Mouse (Mus musculus) adrenal gland, adult 18-20 months (tissue): ENCODE results near the gene Sptbn1. TPM values are rescaled to one million over a fixed set of nuclear protein-coding genes. Genes with fewer than 3 reads are reported as not detected.

ENCODE experiments used
- DNase-seq, 2 experiments: peaks; one replicate each; pipeline ENCODE4 v3.0.0; 2021 to 2022; ENCODE audit warnings: low spot score in 2 of 2
- total RNA-seq, 2 experiments: library from RNA; stranded (reverse); gene quantifications; 1 replicate in 1 of 2; 2 replicates in 1 of 2; pipeline ENCODE4 v1.2.3; 2021

Gene Sptbn1
- total RNA-seq, 2 experiments from 2014 or later, result 265 to 300 TPM

GRCm38 (mm10) chr11:30137081-30137480, 130.9 kb downstream of the Sptbn1 start:
- no peak for DNase-seq

DNA sequence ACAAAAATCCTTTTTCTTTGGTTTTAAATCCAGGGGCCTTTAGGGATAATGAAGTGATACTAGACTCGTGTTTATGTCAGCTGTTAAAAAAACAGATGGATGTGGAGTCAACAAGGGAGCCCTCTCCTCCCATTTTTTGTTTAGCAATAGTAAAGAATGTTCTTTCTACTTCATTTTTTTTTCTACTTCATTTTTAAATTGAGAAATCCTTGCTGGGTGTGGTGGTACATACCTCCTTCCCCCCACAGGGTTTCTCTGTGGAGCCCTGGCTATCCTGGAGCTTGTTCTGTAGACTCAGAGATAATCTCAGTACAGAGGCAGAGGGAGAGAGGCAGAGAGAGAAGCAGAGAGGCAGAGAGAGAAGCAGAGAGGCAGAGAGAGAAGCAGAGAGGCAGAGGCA, 133.9 kb downstream of the Sptbn1 start:
- DNase-seq, result no peak

- DNase-seq, result no peak
These were observed 135.4 kb downstream of the Sptbn1 start for GRCm38 (mm10) chr11:30132581-30132980.

DNA sequence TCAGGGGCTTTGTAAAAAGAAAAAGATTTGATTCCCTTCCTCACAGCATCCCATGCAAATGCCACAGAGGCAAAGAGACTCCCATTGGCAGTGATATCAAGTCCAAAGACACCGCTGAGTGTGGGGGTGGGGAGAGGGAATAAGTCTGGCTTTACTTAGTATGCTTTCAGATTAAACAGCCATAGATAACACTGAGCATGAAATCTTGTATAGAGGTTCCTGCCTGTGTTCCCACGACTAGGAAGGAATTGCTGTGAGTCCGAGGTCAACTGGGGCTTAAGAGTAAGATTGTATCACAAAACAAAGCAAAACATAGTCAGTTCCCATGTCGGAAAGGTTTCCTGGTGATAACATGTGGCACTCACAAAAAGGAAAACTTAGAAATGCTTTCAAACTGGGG, 136.3 kb downstream of the Sptbn1 start:
- DNase-seq, result no peak

DNA sequence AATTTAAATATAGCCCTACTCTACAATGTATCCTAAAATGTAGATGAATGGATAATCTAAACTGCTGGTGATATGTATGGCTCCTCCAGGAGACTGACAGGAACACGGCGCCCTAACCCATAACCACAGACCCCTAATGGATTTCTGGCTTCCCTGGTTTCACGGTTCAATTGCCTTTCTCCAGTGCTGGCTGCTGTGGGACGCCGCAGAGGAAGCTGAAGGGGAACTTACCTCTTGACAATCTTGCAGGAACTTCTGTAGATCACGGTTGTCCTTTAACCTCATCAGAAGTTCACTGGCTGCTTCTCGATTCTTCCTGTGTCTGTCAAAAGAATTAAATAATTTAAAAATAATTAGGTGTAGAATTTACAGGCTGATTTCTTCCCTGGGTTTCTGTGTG, 138.6 kb downstream of the Sptbn1 start:
- DNase-seq, result no peak

DNA sequence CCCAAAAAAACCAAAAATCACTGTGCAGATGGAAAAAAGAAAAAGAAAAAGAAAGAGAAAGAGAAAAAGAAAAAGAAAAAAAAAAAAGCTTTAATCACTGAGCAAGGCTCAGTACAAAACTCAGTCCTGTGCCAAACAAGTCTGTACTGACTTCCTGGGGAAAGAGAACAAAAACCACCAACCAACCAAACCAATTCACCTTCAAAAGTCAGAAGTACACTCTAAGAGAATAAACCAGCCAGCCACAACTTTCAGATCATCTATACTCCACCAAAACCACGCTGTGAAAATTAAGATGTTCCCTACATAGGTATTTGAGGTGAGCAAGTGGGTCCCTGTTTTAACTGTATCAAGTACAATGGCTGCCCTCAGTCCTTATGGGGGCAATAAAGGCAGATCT, 141.1 kb downstream of the Sptbn1 start:
- DNase-seq, result no peak

DNA sequence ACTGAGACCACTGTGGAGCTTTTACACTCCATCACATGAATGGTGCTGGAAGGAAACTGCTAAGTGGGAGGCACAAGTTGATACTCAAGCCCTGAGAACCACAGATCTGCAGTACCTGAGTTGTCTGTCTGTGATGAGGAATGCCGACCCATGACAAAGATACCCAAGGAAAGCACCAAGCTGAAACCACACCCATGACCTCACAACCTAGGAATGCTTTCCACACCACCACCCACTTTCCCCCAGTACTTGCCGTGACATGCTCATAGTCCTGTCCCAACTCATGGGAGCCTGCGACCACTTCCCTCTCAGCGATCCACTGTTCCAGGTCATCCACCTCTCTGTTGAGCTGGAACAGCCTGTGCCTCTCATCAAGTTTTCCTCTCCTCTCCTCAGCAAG, 149.9 kb downstream of the Sptbn1 start:
- DNase-seq, result no peak

- DNase-seq, result no peak
These were observed 154.3 kb downstream of the Sptbn1 start for GRCm38 (mm10) chr11:30113631-30114030.

GRCm38 (mm10) chr11:30110634-30111033, 157.3 kb downstream of the Sptbn1 start:
- no peak for DNase-seq

DNA sequence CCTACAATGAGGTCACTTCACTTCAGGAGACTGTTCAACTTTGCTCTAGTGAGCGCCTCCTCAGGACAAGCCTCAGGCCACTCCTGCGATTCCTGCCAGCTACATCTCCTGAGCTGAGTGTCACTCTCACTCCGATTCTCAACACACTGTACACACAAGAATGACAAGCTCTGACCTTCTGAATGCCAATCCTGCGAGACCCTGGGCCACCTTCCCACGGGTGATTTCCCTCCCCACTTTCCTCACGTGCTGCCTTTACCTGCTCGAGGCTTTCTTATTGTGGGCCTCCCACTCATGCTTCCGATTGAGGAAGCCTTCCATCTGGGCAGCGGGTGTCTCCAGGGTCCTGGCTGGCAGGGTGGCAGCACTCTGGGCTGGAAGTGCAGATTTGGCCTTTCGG, 163.8 kb downstream of the Sptbn1 start:
- no peak for DNase-seq

- no peak for DNase-seq
These were observed 165.4 kb downstream of the Sptbn1 start for GRCm38 (mm10) chr11:30102594-30102993.

GRCm38 (mm10) chr11:30101796-30102195, 166.2 kb downstream of the Sptbn1 start:
- DNase-seq, result no peak

DNA sequence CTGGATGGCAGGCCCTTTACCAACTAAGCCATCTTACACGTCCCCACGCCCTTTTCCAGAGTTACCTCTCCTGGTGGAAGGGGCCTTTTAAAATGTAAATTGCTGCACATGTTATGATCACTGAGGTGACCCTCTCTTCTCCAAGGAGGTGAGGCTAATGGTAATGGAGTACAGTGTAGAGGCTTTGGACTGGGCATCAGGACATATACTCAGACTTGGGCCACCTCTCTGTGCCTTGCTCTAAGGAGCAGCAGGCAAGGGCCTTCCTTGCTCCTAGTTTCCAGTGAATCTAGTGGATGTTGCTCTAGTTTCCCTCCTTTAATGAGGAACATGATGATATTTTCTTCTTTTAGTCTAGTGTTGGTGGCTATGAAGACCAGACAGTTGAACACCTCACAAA, 166.8 kb downstream of the Sptbn1 start:
- no peak for DNase-seq

- DNase-seq, result no peak
These were observed 168.1 kb downstream of the Sptbn1 start for GRCm38 (mm10) chr11:30099916-30100315.

- DNase-seq, result no peak
These were observed 172.7 kb downstream of the Sptbn1 start for GRCm38 (mm10) chr11:30095212-30095773.

DNA sequence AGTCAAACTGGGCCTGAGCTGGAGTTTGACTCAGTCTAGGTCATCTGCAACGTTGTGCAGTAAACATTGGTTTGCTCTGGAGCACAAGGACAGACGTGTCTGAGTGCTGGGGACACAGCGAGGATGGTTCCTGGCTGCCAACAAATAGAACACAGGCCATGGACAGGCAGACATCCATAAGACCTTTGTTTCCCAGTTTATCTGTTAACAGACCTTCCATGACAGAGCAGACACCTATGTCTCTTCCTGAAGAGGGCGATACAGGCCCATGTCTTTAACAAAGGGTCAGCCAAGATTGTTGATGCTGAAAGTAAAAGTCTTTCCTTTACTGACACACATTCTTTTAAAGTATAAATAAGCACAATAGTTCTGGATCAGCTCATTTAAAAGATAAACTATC, 176.1 kb downstream of the Sptbn1 start:
- no peak for DNase-seq

DNA sequence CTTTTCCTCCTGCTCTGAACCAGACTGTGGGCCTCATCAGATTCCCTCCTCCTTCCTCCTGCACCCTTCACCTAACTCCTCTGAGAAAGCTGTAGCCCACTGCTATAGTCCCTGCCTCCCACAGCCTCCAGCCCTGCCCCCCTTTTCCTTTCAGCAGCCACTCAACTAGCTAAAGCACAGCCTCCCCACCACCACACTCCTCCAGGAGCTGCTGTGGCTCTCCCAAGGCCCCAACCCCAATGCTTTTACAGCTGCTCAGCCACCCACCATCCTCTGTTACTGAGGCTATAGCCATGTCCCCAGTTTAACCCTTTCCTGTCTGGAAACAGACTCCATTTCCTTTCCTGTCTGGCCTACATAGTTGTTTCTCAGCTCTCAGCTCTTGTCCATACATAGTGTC, 182.9 kb downstream of the Sptbn1 start:
- DNase-seq, result no peak

- DNase-seq, result no peak
These were observed 210.7 kb downstream of the Sptbn1 start for GRCm38 (mm10) chr11:30057299-30057698.

Other genes starting within 250 kb of the Sptbn1 start
- gene Eml6, start 242.1 kb downstream of the Sptbn1 start, total RNA-seq, result 1 to 10 TPM; 3.6 to 3.8 TPM
- gene 4930505A04Rik, start 203.7 kb upstream of the Sptbn1 start, total RNA-seq, result under 1 TPM; 0.35 to 0.36 TPM